Mouse (Mus musculus): ENCODE data around the gene Hc. TPM values are rescaled to one million over a fixed set of nuclear protein-coding genes. Genes with fewer than 3 reads are reported as not detected.

Hc gene
- polyA plus RNA-seq, 2 experiments: 0.33 TPM; not detected in 1

- Histone ChIP-seq H3K27ac (replicated peaks; ENCODE audit: low read depth, low read length) (no peak overlapping the region), H3K27me3 (ENCODE audit: control insufficient read depth, insufficient read depth, low read length) (no peaks in the 10 kb centered on the region), H3K4me2 (replicated peaks; ENCODE audit: low read depth, low read length, severe bottlenecking) (no peak overlapping the region), H3K9ac (ENCODE audit: low read depth, low read length, severe bottlenecking) (no peak overlapping the region), H3K36me3 (ENCODE audit: control insufficient read depth, insufficient read depth, low read length) (no peaks in the 10 kb centered on the region), H3K4me3 (replicated peaks; ENCODE audit: low read length) (no peak overlapping the region), H3K9me3 (ENCODE audit: control insufficient read depth, low read length) (no peaks in the 10 kb centered on the region), H3K4me1 (ENCODE audit: control insufficient read depth, insufficient read depth, low read length) (no peaks in the 10 kb centered on the region)
- WGBS: 52% methylated on average over 11 of the region's 11 CpGs
- no peak for ATAC-seq (ENCODE audit: low FRiP score, low read depth)
- TF ChIP-seq POLR2A (IDR thresholded peaks at IDR 0.05; ENCODE audit: borderline replicate concordance, extremely low read depth, insufficient read depth, insufficient read length): no peak
- DNase-seq (ENCODE audit: low spot score): no peak
Observed at GRCm38 (mm10) chr2:34971080-34971888, 90.0 kb downstream of the Hc start.

GRCm38 (mm10) chr2:34970092-34970750 is 91.0 kb downstream of the Hc start:
- Histone ChIP-seq H3K36me3 (ENCODE audit: control insufficient read depth, insufficient read depth, low read length) (no peaks in the 10 kb centered on the region), H3K4me1 (ENCODE audit: control insufficient read depth, insufficient read depth, low read length) (peaks cover 4% of the 10 kb centered on the region), H3K9me3 (ENCODE audit: control insufficient read depth, low read length) (no peaks in the 10 kb centered on the region), H3K9ac (ENCODE audit: low read depth, low read length, severe bottlenecking) (no peak overlapping the region), H3K4me2 (replicated peaks; ENCODE audit: low read depth, low read length, severe bottlenecking) (no peak overlapping the region), H3K27me3 (ENCODE audit: control insufficient read depth, insufficient read depth, low read length) (no peaks in the 10 kb centered on the region), H3K4me3 (replicated peaks; ENCODE audit: low read length) (no peak overlapping the region), H3K27ac (replicated peaks; ENCODE audit: low read depth, low read length) (no peak overlapping the region; the same call in 1 of the 2 replicates)
- 29% methylated on average over 9 of the region's 9 CpGs for WGBS
- DNase-seq (ENCODE audit: low spot score) (peak; percentile 44), ATAC-seq (ENCODE audit: low FRiP score, low read depth) (no peak)
- TF ChIP-seq POLR2A (IDR thresholded peaks at IDR 0.05; ENCODE audit: borderline replicate concordance, extremely low read depth, insufficient read depth, insufficient read length): no peak

- Histone ChIP-seq H3K27ac (replicated peaks; ENCODE audit: low read depth, low read length) (no peak overlapping the region), H3K4me1 (ENCODE audit: control insufficient read depth, insufficient read depth, low read length) (peaks cover 4% of the 10 kb centered on the region), H3K27me3 (ENCODE audit: control insufficient read depth, insufficient read depth, low read length) (no peaks in the 10 kb centered on the region), H3K36me3 (ENCODE audit: control insufficient read depth, insufficient read depth, low read length) (no peaks in the 10 kb centered on the region), H3K4me2 (replicated peaks; ENCODE audit: low read depth, low read length, severe bottlenecking) (no peak overlapping the region), H3K9ac (ENCODE audit: low read depth, low read length, severe bottlenecking) (no peak overlapping the region), H3K9me3 (ENCODE audit: control insufficient read depth, low read length) (no peaks in the 10 kb centered on the region), H3K4me3 (replicated peaks; ENCODE audit: low read length) (no peak overlapping the region)
- DNase-seq (ENCODE audit: low spot score): no peak
- WGBS: 61% methylated on average over 7 of the region's 7 CpGs
- no peak for ATAC-seq (ENCODE audit: low FRiP score, low read depth)
- TF ChIP-seq POLR2A (IDR thresholded peaks at IDR 0.05; ENCODE audit: borderline replicate concordance, extremely low read depth, insufficient read depth, insufficient read length): no peak
Observed at GRCm38 (mm10) chr2:34969166-34969565, 92.1 kb downstream of the Hc start.

GRCm38 (mm10) chr2:34966243-34966934 is 94.8 kb downstream of the Hc start:
- ATAC-seq (ENCODE audit: low FRiP score, low read depth) (no peak), DNase-seq (ENCODE audit: low spot score) (no peak)
- peaks cover 8% of the 10 kb centered on the region for H3K4me1 ChIP-seq (ENCODE audit: control insufficient read depth, insufficient read depth, low read length)
- no peak overlapping the region for H3K4me3 ChIP-seq (replicated peaks; ENCODE audit: low read length)
- no peak overlapping the region for H3K27ac ChIP-seq (replicated peaks; ENCODE audit: low read depth, low read length)
- H3K27me3 ChIP-seq (ENCODE audit: control insufficient read depth, insufficient read depth, low read length): no peaks in the 10 kb centered on the region
- H3K9ac ChIP-seq (ENCODE audit: low read depth, low read length, severe bottlenecking): no peak overlapping the region
- no peaks in the 10 kb centered on the region for H3K36me3 ChIP-seq (ENCODE audit: control insufficient read depth, insufficient read depth, low read length)
- WGBS: 92% methylated on average over 8 of the region's 8 CpGs
- H3K4me2 ChIP-seq (replicated peaks; ENCODE audit: low read depth, low read length, severe bottlenecking): no peak overlapping the region
- no peaks in the 10 kb centered on the region for H3K9me3 ChIP-seq (ENCODE audit: control insufficient read depth, low read length)
- TF ChIP-seq POLR2A (IDR thresholded peaks at IDR 0.05; ENCODE audit: borderline replicate concordance, extremely low read depth, insufficient read depth, insufficient read length): no peak

- H3K9ac ChIP-seq (ENCODE audit: low read depth, low read length, severe bottlenecking): no peak overlapping the region
- ATAC-seq (ENCODE audit: low FRiP score, low read depth) (no peak), DNase-seq (ENCODE audit: low spot score) (no peak)
- TF ChIP-seq POLR2A (IDR thresholded peaks at IDR 0.05; ENCODE audit: borderline replicate concordance, extremely low read depth, insufficient read depth, insufficient read length): no peak
- H3K27me3 ChIP-seq (ENCODE audit: control insufficient read depth, insufficient read depth, low read length): no peaks in the 10 kb centered on the region
- no peaks in the 10 kb centered on the region for H3K36me3 ChIP-seq (ENCODE audit: control insufficient read depth, insufficient read depth, low read length)
- H3K4me1 ChIP-seq (ENCODE audit: control insufficient read depth, insufficient read depth, low read length): peaks cover 10% of the 10 kb centered on the region
- no peaks in the 10 kb centered on the region for H3K9me3 ChIP-seq (ENCODE audit: control insufficient read depth, low read length)
- 69% methylated on average over 8 of the region's 8 CpGs for WGBS
- H3K4me2 ChIP-seq (replicated peaks; ENCODE audit: low read depth, low read length, severe bottlenecking): no peak overlapping the region
- H3K27ac ChIP-seq (replicated peaks; ENCODE audit: low read depth, low read length): no peak overlapping the region
- H3K4me3 ChIP-seq (replicated peaks; ENCODE audit: low read length): no peak overlapping the region
Observed at GRCm38 (mm10) chr2:34965806-34966205, 95.4 kb downstream of the Hc start.

Data from limb, embryonic 14.5 days (tissue).